Mouse (Mus musculus) urinary bladder, postnatal 14 days (tissue): ENCODE measurements around the gene Msmo1.

Experiments
- DNase-seq: peaks from one replicate; pipeline ENCODE4 v3.0.0; 2021; ENCODE audit warnings: low spot score

The Msmo1 gene

DNA sequence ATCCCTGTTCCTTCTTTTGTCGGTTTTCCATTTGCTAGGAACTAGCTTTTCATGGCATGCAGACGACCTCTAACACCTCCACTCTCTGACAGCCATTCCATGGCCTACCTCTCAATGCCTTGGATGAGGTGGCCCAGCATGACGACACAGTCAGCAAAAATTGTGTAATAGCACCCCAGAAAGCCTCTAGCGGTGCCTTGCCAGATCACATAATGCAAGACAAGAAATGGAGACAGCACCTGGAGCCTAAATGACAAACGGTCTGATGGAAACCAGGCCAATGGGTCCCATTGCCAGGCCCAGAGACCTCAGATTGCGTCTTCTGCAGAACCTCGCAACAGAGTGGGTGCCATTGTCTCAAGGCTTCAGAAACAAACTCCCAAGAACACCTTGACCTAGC, 21.1 kb downstream of the Msmo1 start:
- DNase-seq: no peak

DNA sequence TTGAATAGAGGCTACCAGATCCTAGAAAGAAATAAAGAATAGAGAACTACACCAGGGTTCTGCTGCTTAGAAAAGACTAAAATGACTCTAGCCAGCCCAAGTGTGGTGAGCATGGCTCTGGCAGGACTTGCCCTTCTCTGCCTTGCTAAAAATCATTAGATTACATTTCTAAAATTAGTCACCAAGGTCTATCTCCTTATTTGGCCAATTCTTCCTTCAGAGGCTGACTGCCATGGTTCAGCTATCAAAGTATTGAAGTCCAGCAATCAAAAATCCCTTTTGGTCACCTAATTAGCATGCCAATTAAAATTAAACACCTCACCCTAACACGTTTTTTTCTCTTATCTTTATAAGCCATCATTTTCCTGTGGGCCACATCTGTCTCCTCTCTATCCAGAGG, 22.0 kb downstream of the Msmo1 start:
- no peak for DNase-seq

DNA sequence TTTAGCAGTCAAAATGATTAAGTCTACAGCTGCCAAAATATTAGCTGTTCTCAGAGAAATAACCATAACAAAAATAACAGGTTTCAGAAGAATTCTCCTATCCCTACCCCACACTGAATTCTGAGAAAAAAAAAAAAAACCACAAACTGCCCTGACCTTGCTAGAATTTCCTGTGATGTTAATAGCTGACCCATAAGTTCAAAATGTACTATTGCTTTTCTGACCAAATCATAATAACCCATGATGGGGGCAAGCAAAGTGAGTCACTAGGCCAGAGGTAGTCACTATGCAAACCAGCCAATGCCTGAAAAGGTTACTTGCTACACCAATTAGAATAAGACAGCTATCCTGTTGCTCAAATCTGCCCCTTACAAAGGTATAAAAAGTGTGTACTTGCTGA, 26.1 kb downstream of the Msmo1 start:
- DNase-seq: no peak

- no peak for DNase-seq
Measured at GRCm38 (mm10) chr8:64703191-64703590, 30.4 kb downstream of the Msmo1 start.

DNA sequence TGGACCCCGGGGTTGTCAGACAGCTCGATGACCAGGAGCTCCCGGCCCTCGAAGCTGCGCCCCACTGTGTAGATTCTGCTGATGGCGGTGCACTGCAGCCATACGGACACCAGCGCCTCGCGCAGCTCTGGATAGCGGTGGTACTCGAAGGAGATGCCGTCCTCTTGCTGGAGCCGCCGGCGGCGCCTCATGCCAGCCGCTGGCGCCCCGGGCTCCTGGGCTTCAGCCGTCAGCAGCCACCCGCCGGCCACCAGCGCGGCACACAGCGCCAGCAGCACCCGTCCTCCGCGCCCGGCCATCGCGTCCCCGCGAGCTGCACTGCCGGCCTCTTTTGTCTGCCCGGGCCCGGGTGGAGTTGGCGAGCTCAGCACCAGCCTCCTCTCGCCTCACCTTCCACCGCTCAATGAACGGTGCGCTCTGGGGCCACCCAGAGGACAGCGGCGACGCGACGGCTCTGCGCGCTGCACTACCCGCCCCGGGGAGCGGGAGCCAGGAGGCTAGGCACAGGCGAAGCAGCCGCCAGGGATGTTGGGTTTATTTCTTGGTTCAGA, 40.9 kb downstream of the Msmo1 start, which contains the start of gene Cpe:
TSS of gene Cpe (minus strand) at position 404 of the 551 bp plus-strand sequence.
- peak; percentile 78 for DNase-seq

GRCm38 (mm10) chr8:64691591-64692401, 41.8 kb downstream of the Msmo1 start:
- DNase-seq: no peak

DNA sequence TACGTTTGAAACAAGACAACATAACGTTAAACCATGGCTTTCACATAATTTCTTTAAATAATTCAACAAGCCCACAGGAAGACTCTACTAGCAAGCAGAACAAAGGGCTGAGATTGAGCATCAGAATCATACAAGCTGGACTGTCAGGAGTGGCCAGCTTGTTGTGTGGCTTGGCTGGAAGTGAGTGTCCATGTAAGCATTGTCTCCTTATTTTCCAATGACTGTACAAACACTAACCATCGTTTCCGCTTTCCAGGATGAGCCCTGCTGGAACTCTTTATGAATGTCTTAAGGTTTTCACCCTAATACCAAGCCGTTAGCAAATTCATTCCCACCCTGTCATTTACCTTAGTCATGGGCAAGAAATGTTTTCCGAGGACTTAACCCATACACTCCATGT, 42.7 kb downstream of the Msmo1 start:
- no peak for DNase-seq

- no peak for DNase-seq
Measured at GRCm38 (mm10) chr8:64690306-64690705, 43.3 kb downstream of the Msmo1 start.

DNA sequence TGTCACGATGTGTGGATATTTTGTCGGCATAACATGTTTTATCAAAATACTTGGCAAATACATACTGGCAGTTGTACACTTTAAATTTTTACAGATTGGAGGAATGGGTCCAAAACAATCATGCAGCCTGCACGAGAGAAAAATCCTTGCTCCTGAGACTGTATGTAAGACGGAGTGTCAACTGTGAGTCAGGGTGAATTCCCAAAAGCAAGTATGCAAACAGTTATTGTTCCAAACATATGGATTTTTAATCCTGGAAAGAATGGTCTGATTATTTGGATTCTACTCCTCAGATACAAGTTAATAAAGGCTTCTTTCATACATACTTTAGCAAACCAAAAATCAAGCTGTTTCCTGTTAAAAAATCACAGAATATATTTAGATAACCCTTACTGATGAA, 44.9 kb downstream of the Msmo1 start:
- DNase-seq: no peak

- DNase-seq: no peak
Measured at GRCm38 (mm10) chr8:64688161-64688560, 45.4 kb downstream of the Msmo1 start.

DNA sequence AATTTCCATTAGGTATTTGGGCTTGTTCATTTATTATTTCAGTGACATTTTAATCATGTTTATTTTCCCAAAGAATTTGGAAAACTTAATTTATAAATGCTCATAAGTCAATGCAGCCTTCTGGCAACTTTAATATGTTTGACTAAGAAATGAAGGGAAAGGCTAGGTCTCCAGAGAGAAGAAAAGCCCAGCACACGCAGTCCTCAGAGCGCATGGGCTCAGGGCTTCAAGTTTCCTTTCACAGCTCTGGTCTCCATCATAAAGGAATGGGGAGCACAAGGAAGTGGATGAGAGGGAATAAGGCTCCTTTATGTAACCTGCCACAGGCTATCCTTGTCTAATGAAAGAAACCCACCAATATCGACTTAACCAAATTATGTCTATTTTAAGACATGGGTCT, 51.1 kb downstream of the Msmo1 start:
- DNase-seq: no peak

- no peak for DNase-seq
Measured at GRCm38 (mm10) chr8:64676381-64676780, 57.2 kb downstream of the Msmo1 start.

GRCm38 (mm10) chr8:64674951-64675585, 58.5 kb downstream of the Msmo1 start:
- no peak for DNase-seq

- DNase-seq: no peak
Measured at GRCm38 (mm10) chr8:64672920-64673319, 60.7 kb downstream of the Msmo1 start.

DNA sequence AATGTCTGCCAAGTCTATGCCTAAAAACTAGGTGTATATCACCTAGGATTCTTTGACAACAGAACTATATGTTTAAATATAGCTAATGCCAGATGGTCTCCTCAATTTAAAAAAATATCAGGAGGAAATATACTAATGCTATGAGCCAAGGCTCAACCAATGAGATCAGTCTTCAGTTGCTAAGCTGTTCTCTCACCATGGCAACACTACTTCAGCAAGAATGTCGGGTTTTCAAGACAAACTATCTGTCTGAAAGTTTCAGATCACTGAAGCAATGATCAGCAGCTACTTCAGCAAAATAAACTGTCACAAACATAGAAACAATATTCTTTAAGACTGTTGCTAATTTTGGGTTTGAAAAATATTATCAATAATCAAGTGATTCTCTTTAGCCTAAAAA, 61.7 kb downstream of the Msmo1 start:
- DNase-seq: no peak
